Mouse (Mus musculus) CD8-positive naive resting alpha-beta T cell, adult 2 months (primary cell): ENCODE results near the gene Pde8a.

Experiments used
- DNase-seq, 2 experiments: peaks; one replicate each; pipeline ENCODE4 v3.0.0; 2022; ENCODE audit warnings: low read depth in 2 of 2, low spot score in 2 of 2

The Pde8a gene

GRCm38 (mm10) chr7:81209979-81210685, 3.3 kb upstream of the Pde8a start:
- no peak for DNase-seq

DNA sequence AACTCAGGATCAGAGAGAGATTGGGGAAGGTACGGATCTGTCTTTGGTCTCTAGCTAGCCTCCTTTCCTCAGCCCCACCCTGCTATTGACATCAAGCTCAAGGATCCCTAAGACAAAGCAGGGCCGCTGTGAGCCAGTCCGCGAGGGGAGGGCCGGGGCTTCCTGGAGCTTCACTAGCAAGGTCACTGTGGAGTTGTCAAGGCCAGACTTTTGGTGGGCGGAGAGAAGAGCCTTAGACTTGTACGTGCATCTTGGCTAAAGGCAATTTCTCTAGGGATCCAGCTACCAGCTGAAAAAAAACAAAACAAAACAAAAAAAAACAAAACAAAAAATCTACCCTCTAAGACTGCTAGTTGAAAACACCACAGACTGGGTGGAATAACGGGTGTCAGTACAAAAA, 1.6 kb upstream of the Pde8a start:
- no peak for DNase-seq

DNA sequence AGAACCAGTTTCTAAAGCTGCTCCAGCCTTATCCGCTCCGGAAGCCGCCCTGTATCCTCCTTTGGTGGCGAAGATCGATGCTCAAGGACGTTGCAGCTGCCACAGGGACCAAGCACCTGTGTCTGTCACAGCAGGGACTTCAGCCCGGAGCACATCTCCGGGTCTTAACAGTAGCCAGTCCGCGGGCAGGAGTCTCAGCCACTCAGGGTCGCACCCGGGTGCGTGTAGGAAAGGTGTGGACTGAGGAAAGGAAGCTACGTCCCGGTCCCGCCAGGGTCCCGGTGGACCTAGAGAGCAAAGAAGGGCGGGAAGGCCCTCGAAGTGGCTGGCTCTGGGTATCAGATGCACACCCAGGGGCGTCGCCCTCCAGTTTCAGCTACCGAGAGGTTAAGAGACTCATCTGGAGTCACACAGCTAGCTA, 1.1 kb upstream of the Pde8a start:
- DNase-seq = peak; percentile 57 to 66

GRCm38 (mm10) chr7:81212697-81213346, 574 bp upstream of the Pde8a start:
- DNase-seq = peak; percentile 87 to 93

- no peak for DNase-seq
Measured at GRCm38 (mm10) chr7:81214153-81214907, 934 bp downstream of the Pde8a start.

DNA sequence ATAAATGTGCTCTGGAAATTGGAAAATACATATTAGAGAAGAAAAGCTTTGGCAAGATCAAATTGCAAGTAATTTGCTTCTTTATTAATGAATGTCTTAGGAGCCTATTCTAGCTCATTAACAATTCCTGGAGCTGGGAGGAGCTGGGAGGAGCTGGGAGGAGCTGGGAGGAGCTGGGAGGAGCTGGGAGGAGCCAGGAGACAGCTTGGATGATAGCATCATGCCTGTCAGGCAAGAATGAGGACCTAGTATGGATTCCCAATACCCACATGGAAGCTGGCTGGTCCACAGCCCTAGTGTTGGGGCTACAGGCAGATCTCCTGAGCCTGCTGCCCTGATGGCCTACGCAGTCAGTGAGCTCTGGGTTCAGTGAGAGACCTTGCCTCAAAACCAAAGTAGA, 2.6 kb downstream of the Pde8a start:
- no peak for DNase-seq

DNA sequence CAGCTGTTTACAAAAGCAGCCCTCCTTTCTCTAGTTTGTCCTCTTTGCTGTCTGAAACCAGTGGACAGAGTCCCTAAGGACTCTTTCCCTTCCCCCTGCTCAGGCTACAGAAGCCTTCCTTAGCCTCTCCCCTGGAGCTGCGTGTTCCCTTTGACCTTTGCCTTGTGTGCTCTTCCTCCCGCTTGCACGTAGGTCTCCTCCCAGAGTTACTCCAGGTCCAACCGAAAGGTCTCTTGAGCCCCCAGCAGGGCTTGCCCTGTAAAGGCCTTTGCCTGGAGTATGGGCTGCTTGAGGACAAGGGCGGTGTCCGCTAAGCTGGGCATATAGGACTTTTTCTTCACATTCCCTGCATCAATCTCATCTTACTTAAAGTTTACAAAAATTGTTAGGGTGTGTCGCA, 5.9 kb downstream of the Pde8a start:
- no peak for DNase-seq

DNA sequence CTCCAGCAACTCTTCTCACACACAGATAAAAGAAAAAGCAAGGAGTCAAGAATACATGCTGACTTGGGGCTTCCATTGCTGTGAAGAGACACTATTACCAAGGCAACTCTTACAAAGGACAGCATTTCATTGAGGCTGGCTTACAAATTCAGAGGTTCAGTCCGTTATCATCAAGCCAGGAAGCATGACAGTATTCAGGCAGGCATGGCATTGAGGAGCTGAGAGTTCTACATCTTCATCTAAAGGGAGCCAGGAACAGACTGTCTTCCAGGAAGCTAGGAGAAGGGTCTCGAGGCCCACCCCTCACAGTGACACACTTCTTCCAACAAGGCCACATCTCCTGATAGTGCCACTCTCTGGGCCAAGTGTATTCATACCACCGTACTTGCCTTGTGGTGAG, 7.0 kb downstream of the Pde8a start:
- DNase-seq = no peak

- DNase-seq = no peak
Measured at GRCm38 (mm10) chr7:81224260-81224659, 10.9 kb downstream of the Pde8a start.

DNA sequence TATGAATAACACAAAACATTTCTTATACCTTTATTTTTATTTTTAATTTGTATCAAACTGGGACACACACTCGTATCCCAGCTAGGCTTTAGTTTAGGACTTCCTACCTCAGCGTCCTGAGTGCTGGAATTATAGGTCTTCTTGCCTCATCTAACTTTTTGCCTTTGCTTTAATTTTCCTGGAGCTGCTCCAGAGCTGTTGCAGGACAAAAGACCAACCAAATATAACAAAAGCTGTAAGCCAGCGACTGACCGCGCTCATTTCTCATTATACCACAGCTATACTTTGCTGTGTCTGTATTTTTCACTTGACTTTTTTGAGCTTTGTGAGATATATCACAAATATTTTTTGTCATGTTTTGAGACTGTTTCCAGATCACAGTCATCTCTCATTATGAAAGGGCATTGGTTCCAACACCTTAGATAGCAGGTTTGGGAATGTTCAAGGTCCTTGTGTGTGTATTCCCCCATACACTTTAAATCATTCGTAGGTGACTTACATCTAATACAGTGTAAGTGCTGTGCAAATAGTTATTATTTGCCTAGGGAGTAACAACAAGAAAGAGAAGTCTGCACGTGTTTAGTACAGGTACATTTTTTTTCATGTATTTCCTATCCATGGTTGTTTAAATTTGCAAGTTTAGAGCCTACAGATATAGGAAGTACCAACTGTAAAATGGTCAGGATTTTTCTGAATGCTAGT, 16.8 kb downstream of the Pde8a start:
- DNase-seq = no peak

DNA sequence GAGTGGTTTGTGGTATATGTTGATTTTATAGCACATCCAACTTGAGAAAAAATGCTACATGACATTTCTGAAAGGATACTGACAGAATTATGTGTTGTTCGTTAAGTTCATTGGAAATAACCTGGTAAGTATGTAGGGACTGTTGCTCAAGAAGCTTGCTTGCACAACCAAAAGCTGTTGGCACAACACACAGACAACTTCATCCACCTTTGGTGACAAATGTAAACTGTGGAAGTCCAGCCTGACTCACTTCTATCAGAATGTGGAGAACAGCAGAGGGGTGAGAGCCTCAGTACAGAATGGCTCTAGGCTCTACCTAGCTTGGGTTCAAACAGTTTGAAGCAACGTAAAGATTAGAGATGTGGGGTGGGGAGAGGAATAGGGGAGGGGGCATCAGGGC, 19.3 kb downstream of the Pde8a start:
- DNase-seq = no peak

- DNase-seq = no peak
Measured at GRCm38 (mm10) chr7:81235117-81235516, 21.7 kb downstream of the Pde8a start.

DNA sequence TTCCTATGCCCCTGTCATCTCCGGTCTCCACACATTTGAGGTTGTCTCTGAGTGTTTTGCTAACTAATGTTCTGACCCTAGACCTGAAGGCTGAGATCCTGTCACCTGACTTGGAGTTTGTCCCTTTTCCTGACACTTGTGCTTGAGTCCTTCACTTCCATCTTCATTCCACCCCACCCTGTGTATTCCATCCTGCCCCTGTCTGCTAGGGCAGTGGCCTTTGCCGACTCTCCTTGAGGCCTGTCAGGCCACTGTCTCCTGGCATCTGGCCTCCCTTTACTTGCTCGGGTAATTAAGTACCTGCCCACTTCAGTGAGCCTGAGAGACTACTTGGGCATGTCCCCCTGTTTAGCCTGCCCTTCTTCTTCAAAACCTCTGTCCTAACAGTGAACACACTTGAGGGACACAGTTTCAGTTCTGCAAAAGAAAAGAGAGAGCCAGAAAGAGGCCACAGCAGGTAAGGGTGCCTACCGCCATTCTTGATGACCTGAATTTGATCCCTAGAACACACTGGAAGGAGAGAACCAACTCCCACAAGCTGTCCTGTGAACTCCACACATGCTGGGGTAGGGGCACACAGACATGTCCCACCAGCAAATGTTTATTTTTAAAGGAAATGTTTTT, 22.3 kb downstream of the Pde8a start:
- no peak for DNase-seq

- DNase-seq = no peak
Measured at GRCm38 (mm10) chr7:81243361-81243760, 30.0 kb downstream of the Pde8a start.

DNA sequence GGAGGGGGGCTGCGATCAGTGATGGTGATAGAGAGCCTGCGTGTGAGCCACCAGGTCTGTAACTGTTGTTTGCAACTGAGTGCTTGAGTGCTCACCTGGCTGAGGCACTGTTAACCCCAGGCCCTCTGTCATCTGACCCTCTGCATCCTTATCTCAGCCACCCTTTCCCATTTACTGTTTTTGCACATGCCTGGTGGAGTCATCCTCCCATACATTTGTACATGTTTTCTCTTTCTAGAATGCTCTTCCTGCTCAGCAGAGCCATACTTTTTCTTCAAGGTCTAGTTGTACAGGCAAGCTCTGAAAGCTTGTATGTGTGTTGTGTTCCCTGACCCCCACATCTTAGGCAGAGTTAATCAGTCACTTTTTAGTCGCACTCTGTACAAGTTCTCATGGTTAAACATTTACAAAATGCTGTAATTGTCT, 36.5 kb downstream of the Pde8a start:
- DNase-seq = no peak

DNA sequence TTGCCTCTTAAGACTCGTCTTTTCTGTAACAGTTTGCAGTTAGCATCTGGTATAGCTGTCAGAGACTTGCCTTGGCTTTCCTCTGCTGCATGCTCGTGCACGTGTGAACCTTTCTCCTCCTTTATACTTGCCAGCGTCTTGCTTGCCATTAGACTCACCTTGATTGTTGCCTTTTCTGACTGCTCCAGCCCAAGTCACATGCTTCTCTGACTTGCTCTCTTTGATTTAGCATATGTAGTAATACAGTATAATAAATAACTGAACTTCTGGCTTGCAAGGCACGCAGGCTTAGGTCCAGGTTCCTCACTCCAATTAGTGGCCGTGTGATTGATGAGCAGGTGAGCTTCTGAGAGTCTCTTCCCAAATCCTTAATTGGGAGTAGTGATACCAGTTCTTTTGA, 37.2 kb downstream of the Pde8a start:
- DNase-seq = no peak

- DNase-seq = no peak
Measured at GRCm38 (mm10) chr7:81251521-81251920, 38.1 kb downstream of the Pde8a start.

GRCm38 (mm10) chr7:81253317-81253716, 39.9 kb downstream of the Pde8a start:
- no peak for DNase-seq

DNA sequence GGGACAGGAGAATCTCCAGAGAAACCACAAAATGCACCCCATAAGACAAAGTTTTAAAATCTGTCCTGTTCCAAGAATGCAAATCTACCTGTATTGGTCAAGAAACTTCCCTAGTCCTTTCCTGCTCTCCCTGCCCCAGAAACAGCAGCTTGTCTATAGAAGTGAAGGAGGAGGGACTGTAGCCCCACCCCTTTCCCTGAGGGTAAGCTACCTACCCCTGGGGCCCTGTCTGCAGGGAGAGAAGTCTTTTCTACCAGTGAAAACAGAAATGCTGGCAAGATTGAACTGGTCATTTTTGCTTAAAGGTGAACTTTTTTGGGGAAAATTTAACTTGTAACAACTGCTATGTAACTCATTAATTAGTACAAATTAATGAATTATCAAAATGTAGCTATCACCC, 41.2 kb downstream of the Pde8a start:
- DNase-seq = no peak

- no peak for DNase-seq
Measured at GRCm38 (mm10) chr7:81255456-81255855, 42.1 kb downstream of the Pde8a start.

DNA sequence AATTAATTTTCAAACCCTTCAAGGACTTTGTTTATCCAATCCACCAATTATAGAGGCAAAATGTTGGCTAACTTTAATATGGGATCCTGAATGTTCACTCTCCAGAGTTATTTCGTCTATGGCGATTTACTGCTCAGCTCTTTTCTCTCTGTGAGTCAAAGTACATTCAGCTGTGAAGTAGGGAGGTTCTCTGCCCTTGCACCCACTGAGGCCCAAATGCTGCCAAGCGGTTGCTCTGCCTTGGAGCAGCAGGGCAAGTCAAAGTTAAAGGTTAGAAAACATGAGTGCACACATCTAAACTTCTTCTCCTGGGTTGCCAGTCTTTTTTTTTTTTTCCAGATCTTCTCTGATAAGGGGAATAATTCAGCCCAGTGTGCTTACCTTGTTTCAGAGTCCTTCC, 43.4 kb downstream of the Pde8a start:
- DNase-seq = no peak
